Mouse (Mus musculus): Measurements from ENCODE around the gene Tsen34. TPM values are rescaled to one million over a fixed set of nuclear protein-coding genes. Genes with fewer than 3 reads are reported as not detected.

Gene Tsen34
- total RNA-seq (2017) = 29.4 and 41.6 TPM in 2 replicates

- ATAC-seq (replicated peaks in 1 of 2; ENCODE audit: insufficient read depth in 1 of 2, low FRiP score in 2 of 2, low TSS enrichment in 1 of 2, low read depth in 1 of 2, poor library complexity in 2 of 2, severe bottlenecking in 2 of 2) = 0 out of 4 replicates have a peak, but pooled peaks of 1 of the 2 experiments have one; percentile 0
These were observed at the start of gene Tsen34 for GRCm38 (mm10) chr7:3692382-3692986. Gene Tsen34 (plus strand): TSS chr7:3692863.

- no peak for ATAC-seq (replicated peaks in 1 of 2; ENCODE audit: insufficient read depth in 1 of 2, low FRiP score in 2 of 2, low TSS enrichment in 1 of 2, low read depth in 1 of 2, poor library complexity in 2 of 2, severe bottlenecking in 2 of 2)
These were observed 49.3 kb upstream of the Tsen34 start for GRCm38 (mm10) chr7:3643412-3643811.

GRCm38 (mm10) chr7:3643843-3644242, 48.8 kb upstream of the Tsen34 start:
- ATAC-seq (replicated peaks in 1 of 2; ENCODE audit: insufficient read depth in 1 of 2, low FRiP score in 2 of 2, low TSS enrichment in 1 of 2, low read depth in 1 of 2, poor library complexity in 2 of 2, severe bottlenecking in 2 of 2) = no peak

- ATAC-seq (replicated peaks in 1 of 2; ENCODE audit: insufficient read depth in 1 of 2, low FRiP score in 2 of 2, low TSS enrichment in 1 of 2, low read depth in 1 of 2, poor library complexity in 2 of 2, severe bottlenecking in 2 of 2) = no peak
These were observed 48.4 kb upstream of the Tsen34 start for GRCm38 (mm10) chr7:3644348-3644671.

GRCm38 (mm10) chr7:3644672-3645487, 47.8 kb upstream of the Tsen34 start, which contains the start of gene Cnot3:
Gene Cnot3 (plus strand): TSS chr7:3645268.
- peak; percentile 92 to 93 for ATAC-seq (replicated peaks in 1 of 2; ENCODE audit: insufficient read depth in 1 of 2, low FRiP score in 2 of 2, low TSS enrichment in 1 of 2, low read depth in 1 of 2, poor library complexity in 2 of 2, severe bottlenecking in 2 of 2)

GRCm38 (mm10) chr7:3645488-3646025, 47.1 kb upstream of the Tsen34 start:
- ATAC-seq (replicated peaks in 1 of 2; ENCODE audit: insufficient read depth in 1 of 2, low FRiP score in 2 of 2, low TSS enrichment in 1 of 2, low read depth in 1 of 2, poor library complexity in 2 of 2, severe bottlenecking in 2 of 2) = peak in 1 of 2 experiments; percentile 30; a peak in 2 of 4 replicates

- no peak for ATAC-seq (replicated peaks in 1 of 2; ENCODE audit: insufficient read depth in 1 of 2, low FRiP score in 2 of 2, low TSS enrichment in 1 of 2, low read depth in 1 of 2, poor library complexity in 2 of 2, severe bottlenecking in 2 of 2)
These were observed 46.5 kb upstream of the Tsen34 start for GRCm38 (mm10) chr7:3646188-3646587.

GRCm38 (mm10) chr7:3646641-3647040, 46.0 kb upstream of the Tsen34 start:
- ATAC-seq (replicated peaks in 1 of 2; ENCODE audit: insufficient read depth in 1 of 2, low FRiP score in 2 of 2, low TSS enrichment in 1 of 2, low read depth in 1 of 2, poor library complexity in 2 of 2, severe bottlenecking in 2 of 2) = no peak

- no peak for ATAC-seq (replicated peaks in 1 of 2; ENCODE audit: insufficient read depth in 1 of 2, low FRiP score in 2 of 2, low TSS enrichment in 1 of 2, low read depth in 1 of 2, poor library complexity in 2 of 2, severe bottlenecking in 2 of 2)
These were observed 35.7 kb upstream of the Tsen34 start for GRCm38 (mm10) chr7:3656966-3657365.

- ATAC-seq (replicated peaks in 1 of 2; ENCODE audit: insufficient read depth in 1 of 2, low FRiP score in 2 of 2, low TSS enrichment in 1 of 2, low read depth in 1 of 2, poor library complexity in 2 of 2, severe bottlenecking in 2 of 2) = no peak
These were observed 34.1 kb upstream of the Tsen34 start for GRCm38 (mm10) chr7:3658578-3658977.

GRCm38 (mm10) chr7:3664524-3665214, 28.0 kb upstream of the Tsen34 start:
- no peak for ATAC-seq (replicated peaks in 1 of 2; ENCODE audit: insufficient read depth in 1 of 2, low FRiP score in 2 of 2, low TSS enrichment in 1 of 2, low read depth in 1 of 2, poor library complexity in 2 of 2, severe bottlenecking in 2 of 2)

- peak; percentile 98 for ATAC-seq (replicated peaks in 1 of 2; ENCODE audit: insufficient read depth in 1 of 2, low FRiP score in 2 of 2, low TSS enrichment in 1 of 2, low read depth in 1 of 2, poor library complexity in 2 of 2, severe bottlenecking in 2 of 2)
These were observed 27.2 kb upstream of the Tsen34 start, which contains the start of gene Leng1 for GRCm38 (mm10) chr7:3665215-3666114. Gene Leng1 (minus strand): TSS chr7:3665840.

- ATAC-seq (replicated peaks in 1 of 2; ENCODE audit: insufficient read depth in 1 of 2, low FRiP score in 2 of 2, low TSS enrichment in 1 of 2, low read depth in 1 of 2, poor library complexity in 2 of 2, severe bottlenecking in 2 of 2) = peak in 1 of 2 experiments; percentile 15; a peak in 1 of 4 replicates
These were observed 25.7 kb upstream of the Tsen34 start for GRCm38 (mm10) chr7:3666921-3667391.

- ATAC-seq (replicated peaks in 1 of 2; ENCODE audit: insufficient read depth in 1 of 2, low FRiP score in 2 of 2, low TSS enrichment in 1 of 2, low read depth in 1 of 2, poor library complexity in 2 of 2, severe bottlenecking in 2 of 2) = peak; percentile 96
These were observed 18.0 kb upstream of the Tsen34 start for GRCm38 (mm10) chr7:3674507-3675227.

- no peak for ATAC-seq (replicated peaks in 1 of 2; ENCODE audit: insufficient read depth in 1 of 2, low FRiP score in 2 of 2, low TSS enrichment in 1 of 2, low read depth in 1 of 2, poor library complexity in 2 of 2, severe bottlenecking in 2 of 2)
These were observed 17.5 kb upstream of the Tsen34 start for GRCm38 (mm10) chr7:3675228-3675548.

- ATAC-seq (replicated peaks in 1 of 2; ENCODE audit: insufficient read depth in 1 of 2, low FRiP score in 2 of 2, low TSS enrichment in 1 of 2, low read depth in 1 of 2, poor library complexity in 2 of 2, severe bottlenecking in 2 of 2) = no peak
These were observed 16.3 kb upstream of the Tsen34 start for GRCm38 (mm10) chr7:3676371-3676770.
